Mouse (Mus musculus) forebrain, embryonic 11.5 days (tissue): Measurements from ENCODE around the gene Cdc20. TPM values are rescaled to one million over a fixed set of nuclear protein-coding genes. Genes with fewer than 3 reads are reported as not detected.

Experiments
- ATAC-seq: fragments of 200-750 bp; cut with Nextera tagmentation; replicated peaks from 2 replicates; pipeline ENCODE4 v1.8.0; 2017; ENCODE audit warnings: moderate TSS enrichment; ENCODE audit not compliant: low FRiP score
- DNase-seq: peaks from one replicate; pipeline ENCODE4 v3.0.0-alpha.2; 2017; ENCODE audit warnings: low spot score
- H3K27ac ChIP-seq: fragments of 300-500 bp; sonication (generic); 2 replicates; pipeline ENCODE4 v1.5.1; 2014; ENCODE audit warnings: low read depth, low read length
- H3K27me3 ChIP-seq: fragments of 300-500 bp; sonication (generic); 2 replicates; pipeline ENCODE4 v1.6.1; 2014; ENCODE audit warnings: mild to moderate bottlenecking, low read length, mixed read lengths; ENCODE audit not compliant: control insufficient read depth, insufficient read depth
- H3K36me3 ChIP-seq: fragments of 300-500 bp; sonication (generic); 2 replicates; pipeline ENCODE4 v1.6.1; 2014; ENCODE audit warnings: mild to moderate bottlenecking, low read length, moderate library complexity, mixed read lengths; ENCODE audit not compliant: control insufficient read depth, insufficient read depth
- H3K4me1 ChIP-seq: fragments of 300-500 bp; sonication (generic); replicated peaks from 2 replicates; pipeline ENCODE4 v1.6.1; 2014; ENCODE audit warnings: low read length, mixed read lengths; ENCODE audit not compliant: control insufficient read depth, insufficient read depth
- H3K4me2 ChIP-seq: fragments of 300-500 bp; sonication (generic); 2 replicates; pipeline ENCODE4 v1.6.1; 2014; ENCODE audit warnings: low read depth, mild to moderate bottlenecking, low read length, moderate library complexity, mixed read lengths; ENCODE audit not compliant: severe bottlenecking
- H3K4me3 ChIP-seq: fragments of 300-500 bp; sonication (generic); 2 replicates; pipeline ENCODE4 v1.5.1; 2014; ENCODE audit warnings: low read depth, low read length
- H3K9ac ChIP-seq: fragments of 300-500 bp; sonication (generic); 2 replicates; pipeline ENCODE4 v1.6.1; 2014; ENCODE audit warnings: low read length
- H3K9me3 ChIP-seq: fragments of 300-500 bp; sonication (generic); 2 replicates; pipeline ENCODE4 v1.6.1; 2016; ENCODE audit warnings: low read length, mixed read lengths; ENCODE audit not compliant: control insufficient read depth
- WGBS: fragments of 180-500 bp; shearing (Covaris S2); extraction: QIAGEN DNeasy Blood & Tissue Kit; methylation state at CpG from one replicate; pipeline ENCODE4 v1.1.7; 2014; 5-methylcytosine and 5-hydroxymethylcytosine counted together
- polyA plus RNA-seq: library from polyadenylated mRNA; unstranded; fragments of >200 nt; fragmentation: Nextera tagmentation; extraction: Ambion mirVana; gene quantifications from 2 replicates; pipeline ENCODE4 v1.2.1, GENCODE M21; 2014

Cdc20 gene
- polyA plus RNA-seq, 1 experiment from 2014 or later, result 369 TPM

DNA sequence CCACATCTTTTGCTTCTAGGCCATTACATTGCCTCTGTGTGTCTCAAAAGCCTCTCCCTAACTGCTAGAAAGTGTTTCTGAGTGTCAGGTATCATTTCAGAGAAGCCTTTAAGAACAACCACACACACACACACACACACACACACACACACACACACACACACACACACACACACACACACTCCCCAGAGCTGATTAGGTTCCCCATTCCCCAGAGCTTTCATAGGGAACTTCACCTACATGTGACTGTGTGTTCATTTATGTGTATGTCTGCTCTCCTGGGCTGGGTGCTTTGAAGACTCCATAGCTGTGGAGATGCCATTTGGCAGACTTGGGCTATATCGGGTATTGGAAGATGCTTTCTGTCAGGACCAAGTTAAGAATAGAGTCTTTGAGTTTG, 11.8 kb downstream of the Cdc20 start:
- H3K4me3 ChIP-seq, result no peak overlapping the region
- peaks cover 7% of the 10 kb centered on the region; the same call in 1 of the 2 replicates for H3K4me1 ChIP-seq
- WGBS, result 92% methylated on average over 1 of the region's 1 CpGs
- DNase-seq (no peak), ATAC-seq (no peak)
- no peak overlapping the region for H3K4me2 ChIP-seq
- no peak overlapping the region for H3K9ac ChIP-seq
- H3K27ac ChIP-seq, result no peak overlapping the region
- H3K9me3 ChIP-seq, result no peaks in the 10 kb centered on the region
- no peaks in the 10 kb centered on the region for H3K27me3 ChIP-seq
- no peaks in the 10 kb centered on the region for H3K36me3 ChIP-seq

DNA sequence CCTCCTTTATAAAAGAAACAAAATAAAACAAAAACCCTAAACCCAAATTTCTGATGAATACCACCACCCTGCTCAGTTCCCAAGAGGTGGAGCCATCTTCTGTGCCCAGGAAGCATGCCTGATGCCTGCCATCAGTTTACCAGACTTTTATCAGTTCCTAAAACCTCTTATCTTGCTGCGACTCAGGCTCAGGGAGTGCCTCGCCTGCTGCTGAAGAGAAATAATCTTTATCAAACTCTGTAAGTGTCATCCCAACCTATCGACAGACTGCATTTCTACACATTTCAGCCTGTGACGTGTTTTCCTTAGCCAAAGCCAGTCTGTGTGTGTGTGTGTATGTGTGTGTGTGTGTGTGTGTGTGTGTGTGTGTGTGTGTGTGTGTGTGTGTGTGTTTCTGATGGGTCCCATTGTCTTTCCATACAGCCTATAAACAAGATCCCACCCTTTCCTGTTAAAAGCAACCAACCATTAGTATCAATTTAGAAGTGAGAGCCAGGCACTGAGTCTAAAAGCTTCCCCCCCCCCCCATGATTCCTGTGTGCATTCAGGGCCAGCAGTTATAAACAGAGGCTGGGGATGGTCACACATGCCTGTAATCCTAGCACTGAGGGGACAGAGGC, 12.5 kb downstream of the Cdc20 start:
- no peak for ATAC-seq
- Histone ChIP-seq H3K9me3 (no peaks in the 10 kb centered on the region), H3K4me2 (no peak overlapping the region), H3K9ac (no peak overlapping the region), H3K27me3 (no peaks in the 10 kb centered on the region), H3K27ac (no peak overlapping the region), H3K4me1 (peaks cover 7% of the 10 kb centered on the region; the same call in 1 of the 2 replicates), H3K36me3 (no peaks in the 10 kb centered on the region), H3K4me3 (no peak overlapping the region)
- DNase-seq, result no peak
- WGBS, result 88% methylated on average over 4 of the region's 4 CpGs

DNA sequence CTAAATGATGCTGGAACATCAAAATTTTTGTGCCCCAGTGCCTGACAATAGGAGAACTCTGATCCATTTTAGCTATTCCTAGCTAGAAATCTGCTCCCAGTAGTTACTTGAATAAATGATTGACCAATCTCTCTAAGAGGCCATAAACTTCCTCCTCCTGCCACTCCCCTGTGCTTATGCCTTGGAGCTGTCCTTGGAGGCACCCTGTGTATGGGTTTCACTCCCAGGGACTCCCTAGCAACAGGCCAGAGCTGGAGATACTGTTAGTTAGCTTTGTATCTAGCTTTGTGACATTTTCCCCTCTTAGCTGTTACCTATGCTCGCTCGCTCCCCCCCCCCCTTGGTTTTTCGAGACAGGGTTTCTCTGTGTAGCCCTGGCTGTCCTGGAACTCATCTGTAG, 15.8 kb downstream of the Cdc20 start:
- no peak overlapping the region for H3K4me2 ChIP-seq
- H3K27ac ChIP-seq, result no peak overlapping the region
- 100% methylated on average over 3 of the region's 3 CpGs for WGBS
- no peak for ATAC-seq
- H3K4me3 ChIP-seq, result no peak overlapping the region
- H3K9ac ChIP-seq, result no peak overlapping the region
- no peak for DNase-seq
- H3K27me3 ChIP-seq, result no peaks in the 10 kb centered on the region
- no peaks in the 10 kb centered on the region; the same call in none of the 2 replicates for H3K36me3 ChIP-seq
- no peaks in the 10 kb centered on the region for H3K9me3 ChIP-seq
- H3K4me1 ChIP-seq, result no peaks in the 10 kb centered on the region

DNA sequence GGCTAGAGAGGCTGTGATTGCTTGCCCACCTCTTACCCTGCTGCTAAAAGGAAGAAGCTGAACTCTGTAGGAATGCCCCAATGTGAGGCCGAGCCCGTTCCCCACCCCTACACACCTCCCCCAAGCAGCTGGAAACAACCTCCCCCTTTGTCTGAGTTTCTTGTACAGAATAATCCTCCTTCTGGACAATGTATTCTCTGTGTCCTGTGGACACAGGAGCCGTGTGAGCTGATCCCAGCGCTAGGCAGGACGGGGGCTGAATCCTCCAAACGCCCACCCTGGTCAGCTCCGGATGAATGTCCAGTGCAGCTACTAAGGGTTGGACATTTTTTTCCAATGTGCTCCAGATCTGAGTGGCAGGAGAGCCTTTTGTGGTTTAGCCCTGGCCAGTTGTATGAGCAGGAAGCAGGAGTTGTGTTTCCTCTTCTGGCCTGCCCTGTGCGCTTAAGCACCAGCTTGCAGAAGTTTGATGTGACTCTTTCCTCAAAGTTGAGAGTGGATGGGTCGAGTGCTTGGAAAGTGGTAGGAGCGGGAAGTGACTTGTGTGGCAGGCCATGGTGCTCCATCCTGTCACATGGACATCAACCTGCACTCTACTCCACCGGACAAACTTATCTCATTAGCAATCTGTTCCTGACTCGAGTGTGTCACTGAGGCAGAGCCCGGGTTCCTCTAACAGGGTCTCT, 19.9 kb downstream of the Cdc20 start:
- H3K4me1 ChIP-seq, result no peaks in the 10 kb centered on the region
- 86% methylated on average over 13 of the region's 13 CpGs for WGBS
- H3K4me2 ChIP-seq, result no peak overlapping the region
- ATAC-seq (no peak), DNase-seq (no peak)
- H3K4me3 ChIP-seq, result no peak overlapping the region
- peaks cover 7% of the 10 kb centered on the region for H3K36me3 ChIP-seq
- H3K27me3 ChIP-seq, result no peaks in the 10 kb centered on the region
- H3K9ac ChIP-seq, result no peak overlapping the region
- no peak overlapping the region for H3K27ac ChIP-seq
- no peaks in the 10 kb centered on the region for H3K9me3 ChIP-seq

DNA sequence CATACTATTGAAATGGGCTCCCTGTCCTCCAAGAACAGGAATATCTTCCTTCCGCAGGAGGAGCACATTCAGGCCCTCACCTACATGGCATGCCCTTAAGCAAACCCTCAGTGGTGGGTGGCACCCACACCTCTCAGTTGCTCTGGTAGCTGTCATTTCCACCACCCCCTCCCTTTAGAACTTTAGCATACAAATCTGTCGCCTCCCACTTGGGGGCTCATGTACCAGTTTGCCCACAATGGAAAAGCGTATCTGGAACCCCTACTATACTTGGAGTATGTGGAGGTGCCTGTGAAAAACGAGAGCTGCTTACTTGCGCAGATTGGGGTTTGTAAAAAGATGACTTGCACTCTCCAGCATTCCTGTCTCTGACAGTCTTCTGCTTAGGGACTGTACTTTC, 20.8 kb downstream of the Cdc20 start:
- Histone ChIP-seq H3K27me3 (no peaks in the 10 kb centered on the region), H3K9me3 (no peaks in the 10 kb centered on the region), H3K4me2 (no peak overlapping the region), H3K9ac (no peak overlapping the region), H3K36me3 (peaks cover 10% of the 10 kb centered on the region), H3K4me3 (no peak overlapping the region), H3K27ac (no peak overlapping the region), H3K4me1 (no peaks in the 10 kb centered on the region)
- DNase-seq (no peak), ATAC-seq (no peak)
- WGBS, result 93% methylated on average over 5 of the region's 5 CpGs

DNA sequence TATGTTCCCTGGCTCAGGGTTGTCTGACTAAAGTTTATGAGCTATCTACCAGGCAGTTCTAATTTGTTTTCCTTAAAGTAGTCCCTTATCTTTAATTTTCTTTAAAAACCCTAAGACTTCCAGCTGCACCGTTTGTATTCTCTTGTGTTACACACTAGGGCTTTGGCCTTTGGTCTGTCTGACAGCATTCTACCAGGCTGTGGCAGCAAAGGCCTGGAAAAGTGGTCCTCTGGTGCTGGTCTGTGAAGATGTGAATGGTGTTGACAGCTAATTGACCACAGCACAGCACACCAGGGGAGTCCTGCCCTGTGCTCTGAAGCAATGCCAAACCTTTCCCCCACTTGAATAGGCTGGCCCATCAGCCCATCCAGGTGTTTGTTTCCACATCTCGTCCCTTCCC, 21.4 kb downstream of the Cdc20 start:
- WGBS, result 91% methylated on average over 2 of the region's 2 CpGs
- H3K36me3 ChIP-seq, result peaks cover 10% of the 10 kb centered on the region
- H3K4me2 ChIP-seq, result no peak overlapping the region
- DNase-seq, result no peak
- H3K9ac ChIP-seq, result no peak overlapping the region
- no peaks in the 10 kb centered on the region for H3K27me3 ChIP-seq
- no peaks in the 10 kb centered on the region for H3K9me3 ChIP-seq
- H3K27ac ChIP-seq, result no peak overlapping the region
- no peaks in the 10 kb centered on the region for H3K4me1 ChIP-seq
- no peak overlapping the region for H3K4me3 ChIP-seq
- ATAC-seq, result no peak

DNA sequence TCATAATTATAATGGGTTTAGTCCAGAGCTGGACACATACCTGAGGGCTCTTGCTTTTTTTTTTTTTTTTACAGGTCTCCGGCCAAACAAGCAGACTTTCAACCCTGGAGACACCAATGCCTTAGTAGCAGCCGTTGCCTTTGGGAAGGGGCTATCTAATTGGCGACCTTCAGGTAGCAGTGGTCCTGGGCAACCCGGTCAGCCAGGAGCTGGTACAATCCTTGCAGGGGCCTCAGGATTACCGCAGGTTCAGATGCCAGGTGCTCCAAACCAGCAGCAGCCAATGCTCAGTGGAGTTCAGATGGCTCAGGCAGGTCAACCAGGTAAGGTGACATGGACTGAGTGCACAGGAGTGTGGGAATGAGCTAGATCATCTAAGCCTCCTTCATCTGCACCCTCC, 23.6 kb downstream of the Cdc20 start:
- Histone ChIP-seq H3K36me3 (peaks cover 10% of the 10 kb centered on the region), H3K4me3 (no peak overlapping the region)
- WGBS, result 94% methylated on average over 5 of the region's 5 CpGs

DNA sequence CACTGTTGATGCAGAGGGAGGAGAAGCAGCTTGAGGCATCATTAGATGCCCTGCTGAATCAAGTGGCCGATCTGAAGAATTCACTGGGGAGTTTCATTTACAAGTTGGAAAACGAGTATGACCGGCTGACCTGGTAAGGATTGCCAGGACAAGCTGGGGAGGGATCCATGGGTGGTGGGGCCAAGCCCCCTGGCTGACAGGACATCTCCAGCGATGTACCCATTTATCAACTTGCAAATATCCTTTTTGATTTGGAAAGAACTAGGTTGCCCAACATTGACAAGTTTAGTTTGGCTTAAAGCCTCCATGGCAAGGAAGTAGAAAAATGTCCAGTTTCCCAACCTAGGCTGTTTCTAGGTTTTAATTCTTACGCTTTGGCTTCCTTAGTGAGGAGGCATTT, 26.3 kb downstream of the Cdc20 start:
- DNase-seq (no peak), ATAC-seq (no peak)
- H3K4me2 ChIP-seq, result no peak overlapping the region
- H3K4me1 ChIP-seq, result peaks cover 9% of the 10 kb centered on the region; the same call in 1 of the 2 replicates
- no peak overlapping the region for H3K27ac ChIP-seq
- no peak overlapping the region for H3K4me3 ChIP-seq
- WGBS, result 90% methylated on average over 5 of the region's 5 CpGs
- H3K9ac ChIP-seq, result no peak overlapping the region
- H3K36me3 ChIP-seq, result peaks cover 10% of the 10 kb centered on the region; the same call in 1 of the 2 replicates
- H3K27me3 ChIP-seq, result no peaks in the 10 kb centered on the region
- no peaks in the 10 kb centered on the region for H3K9me3 ChIP-seq

More for the DNA sequence above, 23.6 kb downstream of the Cdc20 start:
- ATAC-seq (no peak), DNase-seq (no peak)
- Histone ChIP-seq H3K4me2 (no peak overlapping the region), H3K27ac (no peak overlapping the region), H3K27me3 (no peaks in the 10 kb centered on the region), H3K4me1 (peaks cover 4% of the 10 kb centered on the region; the same call in 1 of the 2 replicates), H3K9ac (no peak overlapping the region), H3K9me3 (no peaks in the 10 kb centered on the region)
